Mouse (Mus musculus): ENCODE data around the gene Pex10. TPM values are rescaled to one million over a fixed set of nuclear protein-coding genes. Genes with fewer than 3 reads are reported as not detected.

The Pex10 gene
- polyA plus RNA-seq, 1 experiment = 0.97 TPM

GRCm38 (mm10) chr4:155085206-155086107, 18.6 kb downstream of the Pex10 start:
- Histone ChIP-seq H3K36me3 (ENCODE audit: control insufficient read depth) (peaks cover 51% of the 10 kb centered on the region), H3K9me3 (ENCODE audit: control insufficient read depth, low read length) (no peaks in the 10 kb centered on the region), H3K4me1 (ENCODE audit: control insufficient read depth) (peaks cover 50% of the 10 kb centered on the region), H3K27me3 (ENCODE audit: control insufficient read depth) (no peaks in the 10 kb centered on the region), H3K4me3 (replicated peaks) (peak overlapping the region; percentile 68)
- TF ChIP-seq TAL1 (IDR thresholded peaks at IDR 0.05; ENCODE audit: low read length) (no peak), GATA1 (IDR thresholded peaks at IDR 0.05; ENCODE audit: low read length) (no peak)

- Histone ChIP-seq H3K36me3 (ENCODE audit: control insufficient read depth) (peaks cover 46% of the 10 kb centered on the region), H3K4me1 (ENCODE audit: control insufficient read depth) (peaks cover 50% of the 10 kb centered on the region), H3K4me3 (replicated peaks) (peak within 1 kb of the TSS; percentile 68), H3K27me3 (ENCODE audit: control insufficient read depth) (no peaks in the 10 kb centered on the region), H3K9me3 (ENCODE audit: control insufficient read depth, low read length) (no peaks in the 10 kb centered on the region)
- no peak for TF ChIP-seq TAL1 (IDR thresholded peaks at IDR 0.05; ENCODE audit: low read length)
- TF ChIP-seq GATA1 (IDR thresholded peaks at IDR 0.05; ENCODE audit: low read length) = no peak
Observed at GRCm38 (mm10) chr4:155086108-155087024, 19.6 kb downstream of the Pex10 start, which contains the start of the genes Rer1 and Morn1. Gene Rer1, minus strand, starts transcription at chr4:155086382. Gene Morn1, plus strand, starts transcription at chr4:155086577.

- Histone ChIP-seq H3K9me3 (ENCODE audit: control insufficient read depth, low read length) (no peaks in the 10 kb centered on the region), H3K27me3 (ENCODE audit: control insufficient read depth) (no peaks in the 10 kb centered on the region), H3K36me3 (ENCODE audit: control insufficient read depth) (peaks cover 29% of the 10 kb centered on the region), H3K4me3 (replicated peaks) (no peak overlapping the region), H3K4me1 (ENCODE audit: control insufficient read depth) (peaks cover 30% of the 10 kb centered on the region)
- no peak for TF ChIP-seq TAL1 (IDR thresholded peaks at IDR 0.05; ENCODE audit: low read length)
- TF ChIP-seq GATA1 (IDR thresholded peaks at IDR 0.05; ENCODE audit: low read length) = no peak
Observed at GRCm38 (mm10) chr4:155089241-155089640, 22.4 kb downstream of the Pex10 start.

- TF ChIP-seq TAL1 (IDR thresholded peaks at IDR 0.05; ENCODE audit: low read length) (no peak), GATA1 (IDR thresholded peaks at IDR 0.05; ENCODE audit: low read length) (no peak)
- Histone ChIP-seq H3K4me1 (ENCODE audit: control insufficient read depth) (peaks cover 21% of the 10 kb centered on the region), H3K4me3 (replicated peaks) (no peak overlapping the region), H3K9me3 (ENCODE audit: control insufficient read depth, low read length) (no peaks in the 10 kb centered on the region), H3K36me3 (ENCODE audit: control insufficient read depth) (peaks cover 23% of the 10 kb centered on the region), H3K27me3 (ENCODE audit: control insufficient read depth) (no peaks in the 10 kb centered on the region)
Observed at GRCm38 (mm10) chr4:155090147-155090546, 23.3 kb downstream of the Pex10 start.

- H3K27me3 ChIP-seq (ENCODE audit: control insufficient read depth) = no peaks in the 10 kb centered on the region
- H3K4me1 ChIP-seq (ENCODE audit: control insufficient read depth) = peaks cover 14% of the 10 kb centered on the region
- TF ChIP-seq GATA1 (IDR thresholded peaks at IDR 0.05; ENCODE audit: low read length) = no peak
- TF ChIP-seq TAL1 (IDR thresholded peaks at IDR 0.05; ENCODE audit: low read length) = no peak
- H3K4me3 ChIP-seq (replicated peaks) = no peak overlapping the region
- peaks cover 23% of the 10 kb centered on the region for H3K36me3 ChIP-seq (ENCODE audit: control insufficient read depth)
- no peaks in the 10 kb centered on the region for H3K9me3 ChIP-seq (ENCODE audit: control insufficient read depth, low read length)
Observed at GRCm38 (mm10) chr4:155090688-155091449, 24.1 kb downstream of the Pex10 start.

GRCm38 (mm10) chr4:155092718-155093430, 26.1 kb downstream of the Pex10 start:
- no peaks in the 10 kb centered on the region for H3K27me3 ChIP-seq (ENCODE audit: control insufficient read depth)
- TF ChIP-seq GATA1 (IDR thresholded peaks at IDR 0.05; ENCODE audit: low read length) = no peak
- TF ChIP-seq TAL1 (IDR thresholded peaks at IDR 0.05; ENCODE audit: low read length) = no peak
- peaks cover 23% of the 10 kb centered on the region for H3K36me3 ChIP-seq (ENCODE audit: control insufficient read depth)
- H3K4me3 ChIP-seq (replicated peaks) = no peak overlapping the region
- H3K4me1 ChIP-seq (ENCODE audit: control insufficient read depth) = no peaks in the 10 kb centered on the region; the same call in 1 of the 2 replicates
- no peaks in the 10 kb centered on the region for H3K9me3 ChIP-seq (ENCODE audit: control insufficient read depth, low read length)

GRCm38 (mm10) chr4:155093431-155094149, 26.8 kb downstream of the Pex10 start:
- Histone ChIP-seq H3K4me3 (replicated peaks) (no peak overlapping the region), H3K27me3 (ENCODE audit: control insufficient read depth) (no peaks in the 10 kb centered on the region), H3K36me3 (ENCODE audit: control insufficient read depth) (peaks cover 23% of the 10 kb centered on the region), H3K9me3 (ENCODE audit: control insufficient read depth, low read length) (no peaks in the 10 kb centered on the region), H3K4me1 (ENCODE audit: control insufficient read depth) (no peaks in the 10 kb centered on the region; the same call in 1 of the 2 replicates)
- TF ChIP-seq TAL1 (IDR thresholded peaks at IDR 0.05; ENCODE audit: low read length) (no peak), GATA1 (IDR thresholded peaks at IDR 0.05; ENCODE audit: low read length) (no peak)

Data from erythroblast, embryonic 14.5 days (primary cell).